Mouse (Mus musculus) adrenal gland, postnatal 14 days (tissue): ENCODE data around the gene Foxn2. TPM values are rescaled to one million over a fixed set of nuclear protein-coding genes. Genes with fewer than 3 reads are reported as not detected.
"Not testable (repeated sequence)": the region's sequence is repeated elsewhere in the genome, so short reads cannot be mapped to it uniquely, and the experiment has no call there.

Experiments
- DNase-seq: peaks from one replicate; pipeline ENCODE4 v3.0.0; 2021; ENCODE audit warnings: mixed read lengths
- long read RNA-seq, 2 experiments: library from polyadenylated mRNA; stranded (forward); transcript quantifications; one replicate each; pipeline ENCODE4 v2.0.0; 2021
- total RNA-seq: library from RNA; stranded (reverse); gene quantifications from 2 replicates; pipeline ENCODE4 v1.2.3, GENCODE M21; 2021

Gene Foxn2
- total RNA-seq = 21.8 and 27.3 TPM in 2 replicates
- long read RNA-seq, experiment 1, full-length matches to known transcripts = 3 of 5 reads
- long read RNA-seq, experiment 1, partial matches to known transcripts = 0 of 5 reads
- long read RNA-seq, experiment 1, other reads (novel, unspliced or antisense) = 2 of 5 reads
- long read RNA-seq, experiment 2, partial matches to known transcripts = 1 of 7 reads
- long read RNA-seq, experiment 2, other reads (novel, unspliced or antisense) = 6 of 7 reads

DNA sequence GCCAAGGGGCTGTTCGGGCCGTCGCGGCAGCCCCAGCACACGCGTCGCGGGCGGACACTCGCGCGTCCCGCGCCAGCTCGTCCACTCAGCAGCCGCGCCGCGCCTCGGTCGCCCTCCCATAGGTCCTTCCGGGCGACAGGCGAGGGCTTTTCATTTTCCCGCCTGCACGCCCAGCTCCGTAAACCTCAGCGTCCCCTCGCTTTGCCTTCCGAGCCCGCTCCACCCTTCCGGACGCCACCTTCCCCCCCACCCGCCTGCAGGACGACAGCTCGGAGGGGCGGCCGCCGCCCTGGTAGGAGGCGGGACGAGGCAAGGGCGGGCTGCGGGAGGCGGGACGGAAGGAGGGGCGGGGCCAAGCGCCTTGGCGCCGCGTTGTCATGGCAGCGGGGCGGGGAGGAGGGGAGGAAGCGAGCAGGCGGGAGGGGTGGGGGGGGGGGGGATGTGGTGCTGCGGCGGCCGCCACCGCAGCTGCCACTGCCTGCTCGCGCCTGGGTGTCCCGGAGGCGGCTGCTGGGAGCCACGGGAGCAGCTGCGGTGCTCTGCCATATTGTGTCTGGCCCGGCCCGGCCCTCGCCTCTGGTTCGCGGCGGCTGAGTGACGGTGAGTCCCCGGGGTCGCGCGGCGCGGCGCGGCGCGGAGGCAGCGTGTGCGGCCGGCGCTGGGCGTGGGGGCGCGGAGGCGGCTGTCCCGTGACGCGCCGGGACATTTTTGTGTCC, at the start of gene Foxn2:
Gene Foxn2, plus strand, starts transcription at position 427 of the 716 bp plus-strand sequence.
- peak; percentile 99 for DNase-seq

DNA sequence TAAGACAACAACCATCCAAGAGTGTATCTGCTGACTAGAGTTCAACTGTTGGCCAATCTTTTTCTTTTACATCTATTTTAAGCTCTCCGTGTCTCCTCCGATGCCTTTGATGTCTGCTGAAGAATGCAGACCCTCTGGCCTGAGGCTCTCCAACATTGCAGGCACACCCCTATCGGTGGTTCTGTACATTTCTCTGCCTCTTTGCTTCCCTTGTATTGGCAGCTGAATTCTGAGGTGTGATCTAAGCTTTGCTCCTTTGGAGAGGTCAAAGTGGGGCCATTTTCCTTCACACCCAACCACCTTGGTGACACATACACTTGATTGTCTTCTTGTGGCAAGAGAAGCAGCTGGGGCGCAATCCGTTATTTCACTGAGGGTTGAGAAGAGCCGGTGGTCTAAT, 43.0 kb upstream of the Foxn2 start:
- no peak for DNase-seq

DNA sequence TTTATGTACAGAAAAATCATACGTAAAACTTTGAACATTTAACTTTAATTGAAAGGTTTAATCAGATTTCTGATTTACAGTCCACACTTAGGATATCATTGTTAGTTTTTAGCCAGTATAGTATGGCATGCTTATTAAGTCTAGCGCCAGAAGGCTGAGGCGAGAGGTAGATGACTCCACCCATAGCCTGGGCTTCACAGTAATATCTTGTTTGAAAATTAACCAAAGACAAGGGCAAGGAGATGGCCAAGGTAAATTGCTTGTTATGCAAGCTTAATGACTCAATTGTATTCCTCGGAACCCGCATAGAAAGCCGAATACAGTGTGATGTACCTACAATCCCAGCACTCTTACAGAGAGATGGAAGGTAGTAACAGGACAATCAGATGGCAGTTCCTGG, 42.4 kb upstream of the Foxn2 start:
- DNase-seq = no peak

DNA sequence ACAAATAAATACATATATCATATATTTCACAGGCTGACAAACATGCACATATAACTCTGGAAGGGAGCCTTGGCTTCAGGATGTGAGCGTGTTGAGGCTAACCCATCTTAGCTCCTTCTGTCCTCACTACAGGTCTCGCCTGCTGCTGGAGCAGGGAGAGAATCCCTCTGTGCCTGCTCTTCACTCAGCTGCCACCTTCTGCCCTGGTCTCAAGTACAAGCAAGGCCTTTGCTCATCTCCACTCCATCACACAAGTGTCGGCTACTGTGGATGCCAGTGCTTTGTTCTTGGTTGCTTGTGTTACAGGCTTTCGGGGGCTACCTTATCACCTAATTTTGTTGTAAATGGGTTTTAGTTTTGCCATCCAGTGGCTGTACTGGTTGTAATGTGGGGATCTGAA, 41.7 kb upstream of the Foxn2 start:
- no peak for DNase-seq

DNA sequence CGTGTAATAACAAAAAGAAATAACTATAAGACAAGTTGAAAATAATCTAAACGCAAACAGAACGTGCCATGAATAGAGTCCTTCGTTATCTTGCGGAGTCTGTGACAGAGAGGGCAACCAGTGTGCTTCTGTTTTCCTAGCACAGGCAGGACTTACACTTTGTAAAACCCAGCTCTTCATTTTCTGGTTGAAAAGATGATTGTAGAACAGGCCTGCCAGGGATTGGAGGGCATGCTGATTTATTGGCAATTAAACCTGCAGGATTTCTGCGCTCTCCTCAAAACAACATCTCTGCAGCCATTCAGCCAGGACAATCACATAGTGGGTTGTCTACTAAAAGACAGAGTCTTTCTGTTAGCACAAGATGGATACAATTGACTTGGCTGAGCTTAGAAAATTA, 40.4 kb upstream of the Foxn2 start:
- DNase-seq = no peak

DNA sequence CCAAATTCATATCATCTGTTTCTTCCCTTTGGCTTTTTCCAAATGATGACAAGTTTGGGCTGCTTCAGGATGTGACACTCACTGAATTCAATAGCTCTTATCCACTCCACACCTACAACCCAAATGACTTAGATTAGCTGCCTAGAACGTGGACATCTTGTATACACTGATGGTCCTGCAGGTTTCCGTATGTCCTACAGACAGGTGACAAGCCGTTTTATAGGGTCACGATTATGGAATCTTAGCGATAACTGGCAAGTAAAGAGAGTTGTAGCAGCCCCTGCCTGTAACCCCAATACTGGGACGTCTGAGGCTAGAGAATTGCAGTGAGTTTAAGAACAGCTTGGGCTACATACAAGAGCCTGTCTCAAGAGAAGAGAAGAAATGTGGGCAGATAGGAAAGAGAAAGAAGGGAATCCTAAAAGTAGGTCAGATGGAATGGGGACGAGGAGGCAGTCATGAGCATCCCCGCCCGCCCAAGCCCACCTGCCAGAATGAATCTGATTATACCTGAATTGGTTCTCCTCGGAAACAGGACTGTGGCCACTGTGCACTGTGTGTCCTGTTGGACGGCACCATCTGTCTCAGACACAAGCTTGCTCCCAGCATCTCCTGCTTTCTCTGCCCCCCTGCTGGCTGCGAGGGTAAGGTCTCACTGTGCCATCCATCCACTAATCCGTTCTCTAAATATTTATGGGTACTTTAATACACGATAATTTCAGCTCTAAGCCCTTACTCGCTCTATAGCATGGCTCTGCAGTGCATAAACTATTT, 39.6 kb upstream of the Foxn2 start:
- no peak for DNase-seq

DNA sequence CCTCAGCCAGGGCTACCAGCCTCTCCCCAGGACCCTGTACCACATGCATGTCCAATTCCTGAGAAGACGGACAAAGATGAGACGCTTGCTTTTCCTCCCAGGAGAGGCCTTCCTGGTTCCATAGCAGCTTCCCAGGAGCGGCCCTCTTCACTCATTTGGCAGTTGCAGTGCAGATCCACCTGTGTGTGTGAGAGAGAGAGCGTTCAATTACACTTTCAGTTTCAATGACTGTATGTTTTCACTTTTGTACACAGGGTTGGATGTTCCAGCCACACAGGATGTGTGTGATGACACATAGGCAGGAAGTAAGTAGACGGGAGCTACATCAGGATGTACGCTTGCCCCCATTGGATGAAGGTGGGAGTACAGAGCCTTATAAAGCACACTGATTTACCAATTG, 37.2 kb upstream of the Foxn2 start:
- DNase-seq = peak; percentile 8

DNA sequence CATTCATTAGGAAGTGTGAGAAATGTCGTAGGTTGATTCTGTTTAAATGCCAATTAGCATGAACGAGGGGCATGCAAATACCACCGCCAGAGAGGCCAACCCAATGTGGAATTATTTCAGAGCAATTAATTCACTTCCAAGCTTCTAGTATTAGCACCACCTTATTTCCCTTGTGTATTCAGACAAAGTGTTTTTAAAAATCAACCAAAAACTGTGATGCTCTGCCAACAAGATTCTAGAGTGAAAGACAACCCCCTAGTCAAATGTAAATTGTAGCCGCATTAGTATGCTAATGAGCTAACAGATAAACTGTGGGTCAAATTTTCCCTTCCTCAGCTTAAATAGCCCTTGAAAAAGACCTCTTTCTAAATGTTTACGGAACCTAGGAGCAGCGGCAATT, 36.0 kb upstream of the Foxn2 start:
- no peak for DNase-seq

DNA sequence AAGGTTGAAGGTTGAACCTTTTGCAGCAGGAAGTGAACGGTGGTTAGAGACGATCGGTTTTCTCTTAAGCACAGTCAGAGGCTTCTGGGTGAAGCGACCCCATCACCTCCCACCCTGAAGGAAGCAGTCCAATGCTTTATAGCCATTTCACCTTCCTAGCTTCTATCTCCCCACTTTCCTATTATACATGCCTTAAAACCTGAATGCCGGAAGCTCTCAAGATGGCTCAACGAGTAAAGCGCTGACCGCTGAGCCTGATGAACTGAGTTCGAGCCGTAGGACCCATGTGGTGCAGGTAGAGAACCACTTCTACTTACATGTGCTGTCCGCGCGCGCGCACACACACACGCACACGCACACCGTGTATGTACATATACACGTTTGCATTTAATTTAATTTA, 35.4 kb upstream of the Foxn2 start:
- DNase-seq = no peak

DNA sequence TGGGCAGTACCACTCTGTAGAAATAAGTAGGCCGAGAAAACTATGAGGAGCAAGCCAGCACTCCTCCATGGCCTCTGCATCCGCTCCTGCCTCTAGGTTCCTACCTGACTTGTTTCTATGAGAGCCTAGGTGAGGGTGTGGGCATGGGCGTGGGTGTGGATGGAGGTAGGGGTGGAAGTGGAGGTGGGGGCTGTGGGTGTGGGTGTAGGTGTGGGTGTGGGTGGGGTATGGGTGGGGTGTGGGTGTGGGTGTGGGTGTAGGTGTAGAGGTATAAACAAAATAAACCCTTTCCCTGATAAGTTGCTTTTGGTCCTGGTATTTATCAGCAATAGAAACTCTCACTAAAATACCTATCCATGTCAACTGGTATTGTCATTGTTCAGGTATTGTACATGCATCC, 30.8 kb upstream of the Foxn2 start:
- no peak for DNase-seq

DNA sequence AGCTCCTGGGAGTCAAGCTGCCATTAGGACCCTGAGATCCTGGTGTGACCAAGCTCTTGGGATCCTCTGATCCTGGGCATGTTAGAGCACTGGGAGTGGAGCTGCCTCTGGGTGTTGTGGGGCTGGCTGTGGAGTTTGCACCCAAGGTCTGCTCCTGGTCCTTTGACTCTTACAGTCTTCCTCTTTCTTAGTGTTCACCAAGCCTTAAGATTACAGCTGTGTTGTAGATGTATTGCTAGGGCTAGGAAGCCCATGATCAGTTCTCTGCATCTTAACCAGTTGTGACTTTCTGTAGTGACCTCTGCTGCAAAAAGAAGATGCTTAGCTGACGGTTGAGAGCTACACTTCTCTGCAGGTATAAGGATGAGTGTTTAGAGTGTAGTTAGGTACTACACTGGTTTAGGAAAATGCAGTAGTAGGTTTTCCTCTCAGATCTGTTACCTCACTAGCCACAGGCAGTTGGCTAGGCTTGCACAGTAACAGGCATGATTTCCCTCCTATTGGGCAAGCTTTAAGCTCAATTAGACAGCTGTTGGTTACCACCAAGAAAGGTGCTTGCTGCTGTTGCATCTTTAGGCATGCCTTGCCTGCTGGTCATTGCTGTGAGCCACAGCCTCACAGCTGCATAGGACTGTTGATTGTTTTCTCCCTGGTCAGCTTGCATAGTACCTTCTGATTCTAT, 27.2 kb upstream of the Foxn2 start:
- DNase-seq = no peak

DNA sequence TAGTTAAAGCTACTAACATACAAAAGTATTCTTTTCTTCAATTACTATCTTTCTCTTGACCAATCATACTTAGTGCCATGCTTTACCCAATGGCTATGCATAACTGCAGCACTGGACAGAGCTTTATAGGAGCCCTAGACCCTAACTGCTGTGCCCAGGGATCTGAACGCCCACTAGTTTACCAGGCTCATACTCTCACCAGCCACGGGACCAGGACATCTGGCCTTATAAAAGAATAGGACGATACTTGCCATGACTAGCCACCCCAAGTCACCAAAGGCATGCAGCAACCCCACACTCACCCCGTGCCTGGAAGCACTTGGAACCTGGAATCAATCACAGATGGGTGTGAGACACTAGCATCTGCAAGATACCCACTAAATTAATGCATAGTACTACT, 20.1 kb upstream of the Foxn2 start:
- no peak for DNase-seq

DNA sequence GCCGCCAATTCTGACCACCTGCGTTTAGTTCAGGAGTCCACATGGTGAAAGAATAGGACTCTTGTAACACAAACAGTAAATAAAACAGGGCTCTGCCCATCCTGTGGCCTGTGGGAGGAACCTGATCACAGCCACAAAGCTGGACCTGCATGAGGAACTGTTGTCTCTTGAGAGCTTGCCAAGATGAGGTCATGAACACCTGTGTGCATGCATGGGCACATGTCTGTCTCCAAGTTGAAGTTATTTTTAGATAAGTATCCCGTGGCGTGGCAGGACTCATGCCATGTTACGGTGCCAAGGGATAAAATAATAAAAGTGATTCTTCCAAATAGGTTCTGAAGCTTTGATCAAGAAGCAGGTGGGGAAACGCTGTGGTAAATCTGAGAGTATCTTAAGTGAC, 19.3 kb upstream of the Foxn2 start:
- no peak for DNase-seq

DNA sequence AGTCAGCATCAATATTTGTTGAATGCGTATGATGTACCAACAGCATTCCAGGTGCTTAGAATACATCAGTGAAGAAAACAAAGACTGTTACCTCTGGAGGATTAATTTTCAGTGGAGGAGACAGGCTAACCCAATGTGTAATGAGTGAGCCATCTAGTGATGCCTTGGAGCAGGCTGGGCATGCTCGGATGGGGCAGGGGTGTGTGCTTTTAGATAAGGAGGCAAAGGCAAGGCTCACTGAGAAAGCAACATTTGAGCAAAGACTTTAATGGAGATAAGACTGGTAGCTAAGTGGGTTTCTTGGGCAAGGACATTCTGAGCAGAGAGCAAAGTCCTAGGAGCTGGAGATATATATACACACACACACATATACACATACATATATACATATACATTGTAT, 9.8 kb upstream of the Foxn2 start:
- no peak for DNase-seq

DNA sequence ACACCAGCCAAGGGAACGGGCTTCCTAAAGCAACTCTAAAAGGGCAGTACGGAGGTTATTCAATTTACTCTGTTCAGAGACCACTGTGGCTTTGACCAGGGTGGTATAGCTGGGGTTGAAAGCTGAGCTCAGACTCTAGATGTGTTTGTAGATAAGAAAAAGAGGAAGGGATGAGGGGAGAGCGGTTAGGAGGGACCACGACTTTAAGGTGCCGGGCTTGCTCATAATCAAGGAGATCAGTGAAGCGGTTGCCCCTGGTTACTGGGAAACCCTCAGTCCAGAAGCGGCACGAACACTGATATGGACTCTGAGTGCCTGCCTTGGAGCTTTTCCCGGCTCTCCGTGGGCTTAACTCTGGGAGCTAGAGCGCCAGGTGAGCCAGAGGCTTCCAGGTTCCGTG, 9.0 kb upstream of the Foxn2 start:
- no peak for DNase-seq

DNA sequence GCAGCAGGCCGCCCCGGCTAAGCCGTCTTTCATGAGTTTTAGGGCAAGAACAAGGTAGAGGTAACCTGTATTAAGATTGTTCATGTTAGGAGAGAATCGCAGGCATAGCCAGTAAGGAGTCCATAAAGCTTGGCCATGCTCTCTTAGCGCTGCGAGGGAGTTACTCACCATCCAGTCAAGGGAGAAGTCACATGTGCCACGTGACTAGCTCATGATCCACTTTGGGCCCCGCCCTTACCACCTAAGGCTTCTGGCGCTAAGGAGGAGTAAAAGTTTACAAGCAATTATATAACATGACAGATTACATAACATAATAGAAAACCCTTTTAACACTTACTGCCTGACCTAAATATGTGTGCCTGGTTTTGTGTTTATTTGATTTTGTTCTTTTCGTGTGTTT, 8.5 kb upstream of the Foxn2 start:
- no peak for DNase-seq

DNA sequence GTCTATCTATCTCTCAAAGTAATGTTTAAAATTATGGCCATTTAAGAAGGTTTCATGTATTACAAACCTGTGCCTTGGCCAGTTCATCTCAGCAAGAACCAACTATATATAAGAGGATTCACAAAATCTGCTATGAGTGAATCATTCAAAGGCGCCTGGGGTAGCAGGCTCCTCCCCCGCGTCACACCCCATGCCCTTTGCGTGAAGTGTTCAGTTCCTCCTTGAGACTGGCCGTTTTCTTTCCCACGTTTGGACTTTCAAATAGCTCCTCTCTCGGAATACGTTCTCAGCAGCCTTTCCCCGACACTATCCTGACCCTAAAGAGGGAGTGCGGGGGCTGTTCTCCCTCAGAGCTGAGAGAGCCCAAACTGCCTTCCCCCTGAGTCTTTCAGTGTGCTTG, 5.2 kb upstream of the Foxn2 start:
- no peak for DNase-seq

DNA sequence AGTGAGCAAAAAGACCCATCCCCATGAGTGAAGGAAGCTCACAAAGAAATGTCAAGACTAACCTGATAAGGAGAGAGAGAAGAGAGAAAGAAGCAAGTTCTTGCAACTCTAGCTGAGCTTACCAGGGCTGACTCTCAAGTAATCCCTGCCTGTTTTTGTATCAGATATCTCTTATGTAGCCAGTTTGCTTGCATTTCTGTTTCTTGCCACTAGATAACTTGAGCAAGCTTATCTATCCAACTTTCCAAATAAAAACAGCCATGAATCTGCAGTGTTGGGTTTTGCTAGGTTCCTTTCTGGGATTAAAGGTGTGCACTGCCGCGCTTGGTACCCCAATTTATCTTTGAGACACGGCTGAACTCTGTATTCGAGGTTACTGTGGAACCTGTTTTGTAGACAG, 4.2 kb upstream of the Foxn2 start:
- no peak for DNase-seq

DNA sequence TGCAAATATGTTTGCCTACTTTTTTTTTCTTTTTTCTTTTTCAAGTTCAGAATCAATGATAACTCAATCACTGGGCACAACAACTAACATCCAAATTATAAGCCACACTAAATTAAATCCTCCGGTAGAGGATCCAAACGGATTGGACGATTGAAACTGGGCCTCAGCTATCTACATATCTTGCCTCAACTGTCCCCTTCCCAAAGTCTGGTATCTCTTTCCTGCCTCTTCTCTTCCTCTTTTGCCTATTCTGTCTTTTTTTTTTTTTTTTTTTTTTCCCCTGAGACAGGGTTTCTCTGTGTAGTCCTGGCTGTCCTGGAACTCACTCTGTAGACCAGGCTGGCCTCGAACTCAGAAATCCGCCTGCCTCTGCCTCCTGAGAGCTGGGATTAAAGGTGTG, 3.8 kb upstream of the Foxn2 start:
- DNase-seq = not testable (repeated sequence)

DNA sequence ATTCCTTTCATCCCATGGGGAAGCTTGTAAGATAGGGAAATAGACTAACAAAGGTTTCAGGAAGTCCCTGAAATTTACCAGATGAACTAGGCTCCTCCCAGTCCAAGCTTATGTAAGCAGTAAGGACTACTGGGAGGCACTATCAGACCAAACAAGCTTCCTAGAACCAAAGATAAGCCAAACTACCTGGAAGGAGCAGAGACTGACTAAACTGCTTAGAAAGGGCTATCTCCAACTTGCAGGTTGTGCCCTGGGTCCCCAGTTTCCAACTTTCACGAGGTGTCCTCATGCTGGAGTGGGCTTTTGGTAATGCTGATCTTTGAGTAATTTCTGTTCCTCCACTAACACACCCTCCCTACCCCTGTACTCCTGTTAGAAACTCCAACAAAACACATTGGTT, 3.1 kb upstream of the Foxn2 start:
- no peak for DNase-seq

DNA sequence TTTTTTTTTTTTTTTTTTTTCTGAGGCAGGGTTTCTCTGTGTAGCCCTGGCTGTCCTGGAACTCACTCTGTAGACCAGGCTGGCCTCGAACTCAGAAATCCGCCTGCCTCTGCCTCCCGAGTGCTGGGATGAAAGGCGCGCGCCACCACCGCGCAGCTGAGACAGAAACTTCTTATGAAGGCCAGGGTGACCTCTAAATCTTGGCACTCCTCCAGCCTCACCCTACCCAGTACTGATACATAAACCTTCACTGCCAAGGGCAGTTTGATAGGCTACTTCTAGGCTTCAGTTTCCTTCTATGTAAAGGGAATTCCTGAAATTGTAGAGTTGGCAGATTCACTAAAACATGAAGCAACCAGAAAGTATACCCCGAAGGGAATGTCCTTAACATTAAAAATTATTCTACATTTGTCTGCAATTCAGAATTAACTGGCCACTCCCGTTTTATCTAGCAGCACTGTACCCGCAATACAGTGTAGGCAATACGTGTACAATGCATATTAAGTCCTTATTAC, 918 bp upstream of the Foxn2 start:
- DNase-seq = peak; percentile 57

DNA sequence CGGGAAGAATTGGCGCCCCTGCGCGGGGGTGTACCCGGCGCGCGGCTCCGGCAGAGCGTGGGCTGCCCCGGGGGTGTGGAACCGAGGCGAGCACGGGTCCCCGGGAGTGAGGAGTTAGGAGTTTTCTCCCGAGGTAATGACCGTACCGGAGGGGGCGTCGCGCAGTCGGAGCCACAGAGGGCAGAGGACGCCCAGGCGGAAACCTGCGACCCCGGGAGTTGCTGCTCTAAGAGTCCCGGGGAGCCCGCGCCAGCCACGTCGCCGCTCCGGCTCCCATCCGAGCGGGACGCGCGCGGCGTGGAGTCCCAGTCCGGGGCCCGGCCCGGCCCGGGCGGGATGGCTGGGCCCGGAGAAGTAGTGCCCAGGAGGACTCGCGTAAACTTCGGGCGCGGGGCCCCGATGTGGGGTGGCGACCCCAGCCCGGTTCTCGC, 505 bp downstream of the Foxn2 start:
- no peak for DNase-seq
